Comparison of ENCODE assay signal across 29 mouse cellular contexts in genomic region chr7:44187936-44188335, GRCm38 (mm10). TPM values are rescaled to one million over a fixed set of nuclear protein-coding genes. Genes with fewer than 3 reads are reported as not detected.
"Had no signal": no experiment of that assay in that cellular context is flagged by ENCODE, and none has a peak within 500 bp of the region (broad histone marks: within the 10 kb centered on the region; RNA-seq: fewer than 3 reads in every experiment).

Gene Klk1b24 (plus strand): TSS chr7:44188236.

RNA-seq across cellular contexts. Expression of gene Klk1b24, which starts in this region (rescaled TPM):
- total RNA-seq: gastrocnemius, postnatal 10 days; gastrocnemius, postnatal 25 days; gastrocnemius, postnatal 4 days; granulocyte monocyte progenitor cell, adult 5-6 weeks; heart, adult 2 months; heart, postnatal 14 days; heart, postnatal 36 days; hematopoietic stem cell, adult 5-6 weeks; hindbrain, postnatal 0 days; layer of hippocampus, adult 2 months; layer of hippocampus, postnatal 10 days; layer of hippocampus, postnatal 25 days; left cerebral cortex, adult 2 months; left cerebral cortex, postnatal 14 days; left cerebral cortex, postnatal 36 days had no signal
- polyA plus RNA-seq: frontal cortex, adult 2 months; heart, adult 2 months; heart, embryonic 11.5 days; heart, embryonic 13.5 days; heart, embryonic 15.5 days; heart, postnatal 0 days; hindbrain, embryonic 13.5 days; hindbrain, embryonic 15.5 days; hindbrain, postnatal 0 days; intestine, embryonic 14.5 days; intestine, embryonic 16.5 days; kidney, embryonic 14.5 days; kidney, embryonic 16.5 days; limb, embryonic 10.5 days; limb, embryonic 12.5 days; liver, embryonic 11.5 days had no signal
